Mouse (Mus musculus): ENCODE results near the gene Rsph4a. TPM values are rescaled to one million over a fixed set of nuclear protein-coding genes. Genes with fewer than 3 reads are reported as not detected.
"Not testable (repeated sequence)": the region's sequence is repeated elsewhere in the genome, so short reads cannot be mapped to it uniquely, and the experiment has no call there.

Gene Rsph4a
- polyA plus RNA-seq (2011; ENCODE audit: insufficient read depth, insufficient read length, low replicate concordance, missing spikeins), result 0.36 TPM in 1 of 2 replicates, not detected in the other

- TF ChIP-seq POLR2A (IDR thresholded peaks at IDR 0.05; ENCODE audit: borderline replicate concordance, control insufficient read depth, low read depth, low read length) (no peak), CTCF (IDR thresholded peaks at IDR 0.05; ENCODE audit: control insufficient read depth, insufficient read depth, low read length) (no peak)
- 8% methylated on average over 17 of the region's 17 CpGs for WGBS
- no peak within 1 kb of the TSS for H3K4me3 ChIP-seq (replicated peaks; ENCODE audit: control insufficient read depth, low read depth, low read length)
- H3K27ac ChIP-seq (ENCODE audit: control insufficient read depth, insufficient read depth, low read depth, low read length, poor library complexity), result no peak within 1 kb of the TSS
- no peaks in the 10 kb centered on the region; the same call in 1 of the 2 replicates for H3K4me1 ChIP-seq (ENCODE audit: control insufficient read depth, insufficient read depth, low read length)
Measured at GRCm38 (mm10) chr10:33904530-33905481, at the start of gene Rsph4a. Rsph4a (plus strand) TSS chr10:33905111.

GRCm38 (mm10) chr10:33857421-33857820, 47.5 kb upstream of the Rsph4a start, which contains the start of gene Sult3a1:
Sult3a1 (plus strand) TSS chr10:33857721.
- H3K4me3 ChIP-seq (replicated peaks; ENCODE audit: control insufficient read depth, low read depth, low read length), result no peak within 1 kb of the TSS
- no peak within 1 kb of the TSS for H3K27ac ChIP-seq (ENCODE audit: control insufficient read depth, insufficient read depth, low read depth, low read length, poor library complexity)
- H3K4me1 ChIP-seq (ENCODE audit: control insufficient read depth, insufficient read depth, low read length), result no peaks in the 10 kb centered on the region
- TF ChIP-seq POLR2A (IDR thresholded peaks at IDR 0.05; ENCODE audit: borderline replicate concordance, control insufficient read depth, low read depth, low read length), result no peak
- TF ChIP-seq CTCF (IDR thresholded peaks at IDR 0.05; ENCODE audit: control insufficient read depth, insufficient read depth, low read length), result no peak

GRCm38 (mm10) chr10:33865994-33866393, 38.9 kb upstream of the Rsph4a start:
- TF ChIP-seq CTCF (IDR thresholded peaks at IDR 0.05; ENCODE audit: control insufficient read depth, insufficient read depth, low read length), result no peak
- no peak for TF ChIP-seq POLR2A (IDR thresholded peaks at IDR 0.05; ENCODE audit: borderline replicate concordance, control insufficient read depth, low read depth, low read length)
- Histone ChIP-seq H3K4me3 (replicated peaks; ENCODE audit: control insufficient read depth, low read depth, low read length) (no peak overlapping the region), H3K4me1 (ENCODE audit: control insufficient read depth, insufficient read depth, low read length) (no peaks in the 10 kb centered on the region), H3K27ac (ENCODE audit: control insufficient read depth, insufficient read depth, low read depth, low read length, poor library complexity) (no peak overlapping the region)
- WGBS, result 66% methylated on average over 2 of the region's 2 CpGs

GRCm38 (mm10) chr10:33870441-33870840, 34.5 kb upstream of the Rsph4a start:
- no peak overlapping the region for H3K4me3 ChIP-seq (replicated peaks; ENCODE audit: control insufficient read depth, low read depth, low read length)
- H3K4me1 ChIP-seq (ENCODE audit: control insufficient read depth, insufficient read depth, low read length), result no peaks in the 10 kb centered on the region
- H3K27ac ChIP-seq (ENCODE audit: control insufficient read depth, insufficient read depth, low read depth, low read length, poor library complexity), result no peak overlapping the region
- TF ChIP-seq CTCF (IDR thresholded peaks at IDR 0.05; ENCODE audit: control insufficient read depth, insufficient read depth, low read length), result no peak
- no peak for TF ChIP-seq POLR2A (IDR thresholded peaks at IDR 0.05; ENCODE audit: borderline replicate concordance, control insufficient read depth, low read depth, low read length)
- 15% methylated on average over 1 of the region's 1 CpGs for WGBS

GRCm38 (mm10) chr10:33872672-33873398, 32.1 kb upstream of the Rsph4a start:
- H3K4me3 ChIP-seq (replicated peaks; ENCODE audit: control insufficient read depth, low read depth, low read length), result no peak overlapping the region
- H3K4me1 ChIP-seq (ENCODE audit: control insufficient read depth, insufficient read depth, low read length), result no peaks in the 10 kb centered on the region
- TF ChIP-seq POLR2A (IDR thresholded peaks at IDR 0.05; ENCODE audit: borderline replicate concordance, control insufficient read depth, low read depth, low read length) (no peak), CTCF (IDR thresholded peaks at IDR 0.05; ENCODE audit: control insufficient read depth, insufficient read depth, low read length) (no peak)
- no peak overlapping the region for H3K27ac ChIP-seq (ENCODE audit: control insufficient read depth, insufficient read depth, low read depth, low read length, poor library complexity)
- 76% methylated on average over 2 of the region's 2 CpGs for WGBS

GRCm38 (mm10) chr10:33882411-33882810, 22.5 kb upstream of the Rsph4a start:
- H3K4me3 ChIP-seq (replicated peaks; ENCODE audit: control insufficient read depth, low read depth, low read length); H3K27ac ChIP-seq (ENCODE audit: control insufficient read depth, insufficient read depth, low read depth, low read length, poor library complexity); H3K4me1 ChIP-seq (ENCODE audit: control insufficient read depth, insufficient read depth, low read length): not testable (repeated sequence)
- 80% methylated on average over 2 of the region's 2 CpGs for WGBS

GRCm38 (mm10) chr10:33901520-33901919, 3.4 kb upstream of the Rsph4a start:
- not testable (repeated sequence) for H3K4me3 ChIP-seq (replicated peaks; ENCODE audit: control insufficient read depth, low read depth, low read length); H3K27ac ChIP-seq (ENCODE audit: control insufficient read depth, insufficient read depth, low read depth, low read length, poor library complexity); H3K4me1 ChIP-seq (ENCODE audit: control insufficient read depth, insufficient read depth, low read length)
- WGBS, result 77% methylated on average over 1 of the region's 1 CpGs

GRCm38 (mm10) chr10:33905489-33905888, 578 bp downstream of the Rsph4a start:
- WGBS, result 17% methylated on average over 6 of the region's 6 CpGs
- TF ChIP-seq POLR2A (IDR thresholded peaks at IDR 0.05; ENCODE audit: borderline replicate concordance, control insufficient read depth, low read depth, low read length), result no peak
- no peak for TF ChIP-seq CTCF (IDR thresholded peaks at IDR 0.05; ENCODE audit: control insufficient read depth, insufficient read depth, low read length)
- no peak overlapping the region for H3K4me3 ChIP-seq (replicated peaks; ENCODE audit: control insufficient read depth, low read depth, low read length)

More at GRCm38 (mm10) chr10:33905489-33905888, 578 bp downstream of the Rsph4a start:
- Histone ChIP-seq H3K27ac (ENCODE audit: control insufficient read depth, insufficient read depth, low read depth, low read length, poor library complexity) (no peak overlapping the region), H3K4me1 (ENCODE audit: control insufficient read depth, insufficient read depth, low read length) (no peaks in the 10 kb centered on the region; the same call in 1 of the 2 replicates)

Data from bone marrow, adult 2 months (tissue).